Mouse (Mus musculus) MEL (cell line): Measurements from ENCODE around the gene Pou6f1. TPM values are rescaled to one million over a fixed set of nuclear protein-coding genes. Genes with fewer than 3 reads are reported as not detected.
A peak's percentile ranks its signal among the peaks of the same experiment; 100 is the strongest.

Experiments
- DNase-seq: peaks from one replicate; pipeline ENCODE4 v3.0.0; 2011; ENCODE audit warnings: low read depth, low spot score
- H3K27ac ChIP-seq: 2 replicates; pipeline ENCODE4 v1.5.1; 2012; ENCODE audit warnings: low read depth, mild to moderate bottlenecking, control low read depth, low read length, moderate library complexity; ENCODE audit not compliant: control insufficient read depth
- H3K27me3 ChIP-seq, 2 experiments: fragments of 150-350 bp in 1 of 2; sonication (generic) in 1 of 2; 2 replicates each; pipeline ENCODE4 v1.6.1; 2012; ENCODE audit warnings: low read length in 2 of 2, mild to moderate bottlenecking in 2 of 2, improper control_type of control experiment in 1 of 2, moderate library complexity in 1 of 2; ENCODE audit not compliant: insufficient read depth in 2 of 2, control insufficient read depth in 1 of 2
- H3K36me3 ChIP-seq, 2 experiments: 2 replicates each; pipeline ENCODE4 v1.6.1; 2012 to 2014; ENCODE audit warnings: low read length in 2 of 2, improper control_type of control experiment in 1 of 2, inconsistent platforms in 1 of 2, mild to moderate bottlenecking in 1 of 2; ENCODE audit not compliant: insufficient read depth in 2 of 2, control insufficient read depth in 1 of 2
- H3K4me1 ChIP-seq, 2 experiments: fragments of 150-350 bp in 1 of 2; sonication (generic) in 1 of 2; 2 replicates each; pipeline ENCODE4 v1.6.1; 2012; ENCODE audit warnings: low read length in 2 of 2, improper control_type of control experiment in 1 of 2, mild to moderate bottlenecking in 1 of 2; ENCODE audit not compliant: insufficient read depth in 2 of 2, control insufficient read depth in 1 of 2
- H3K4me3 ChIP-seq, 2 experiments: fragments of 150-350 bp in 1 of 2; sonication (generic) in 1 of 2; 2 replicates each; pipeline ENCODE4 v1.5.1; 2012; ENCODE audit warnings: low read depth in 2 of 2, low read length in 2 of 2, mild to moderate bottlenecking in 2 of 2, moderate library complexity in 2 of 2, control low read depth in 1 of 2, improper control_type of control experiment in 1 of 2; ENCODE audit not compliant: control insufficient read depth in 1 of 2, insufficient read depth in 1 of 2
- H3K79me2 ChIP-seq: 2 replicates; pipeline ENCODE4 v1.6.1; 2012; ENCODE audit warnings: mild to moderate bottlenecking, low read length, moderate library complexity; ENCODE audit not compliant: control insufficient read depth, poor library complexity, insufficient read depth
- H3K9ac ChIP-seq: 2 replicates; pipeline ENCODE4 v1.6.1; 2012; ENCODE audit warnings: low read depth, mild to moderate bottlenecking, control low read depth, low read length, moderate library complexity; ENCODE audit not compliant: control insufficient read depth, poor library complexity, severe bottlenecking
- H3K9me3 ChIP-seq: fragments of 150-350 bp; sonication (generic); replicated peaks from 2 replicates; pipeline ENCODE4 v1.6.1; 2012; ENCODE audit warnings: mild to moderate bottlenecking, low read length, improper control_type of control experiment, moderate library complexity; ENCODE audit not compliant: insufficient read depth
- BHLHE40 ChIP-seq: IDR thresholded peaks from 2 replicates; pipeline ENCODE4 v1.6.1; 2012; ENCODE audit warnings: low read depth, mild to moderate bottlenecking, inconsistent platforms, low read length, improper control_type of control experiment, borderline replicate concordance
- CTCF ChIP-seq, 3 experiments: IDR thresholded peaks in 2 of 3; conservative IDR thresholded peaks in 1 of 3; 2 replicates each; pipeline ENCODE4 v1.5.1; 2011 to 2012; ENCODE audit warnings: low read length in 3 of 3, low read depth in 2 of 3, mild to moderate bottlenecking in 2 of 3, improper control_type of control experiment in 1 of 3, inconsistent platforms in 1 of 3, mixed read lengths in 1 of 3, moderate library complexity in 1 of 3; ENCODE audit not compliant: control insufficient read depth in 1 of 3, insufficient read depth in 1 of 3, poor library complexity in 1 of 3, severe bottlenecking in 1 of 3
- ELF1 ChIP-seq: IDR thresholded peaks from 2 replicates; pipeline ENCODE4 v1.6.1; 2014; ENCODE audit warnings: low read depth, mild to moderate bottlenecking, inconsistent platforms, low read length, improper control_type of control experiment, moderate library complexity
- EP300 ChIP-seq, 2 experiments: IDR thresholded peaks; 2 replicates each; pipeline ENCODE4 v1.6.1; 2011; ENCODE audit warnings: improper control_type of control experiment in 2 of 2, low read length in 2 of 2, low read depth in 1 of 2, mild to moderate bottlenecking in 1 of 2
- GATA1 ChIP-seq: IDR thresholded peaks from 2 replicates; pipeline ENCODE4 v1.6.1; 2011; ENCODE audit warnings: low read depth, low read length, improper control_type of control experiment
- HCFC1 ChIP-seq: IDR thresholded peaks from 2 replicates; pipeline ENCODE4 v1.6.1; 2012; ENCODE audit warnings: low read depth, mild to moderate bottlenecking, inconsistent platforms, low read length, improper control_type of control experiment, moderate library complexity
- JUND ChIP-seq: IDR thresholded peaks from 2 replicates; pipeline ENCODE4 v1.6.1; 2011; ENCODE audit warnings: low read depth, mild to moderate bottlenecking, improper control_type of control experiment, low read length
- NRF1 ChIP-seq: IDR thresholded peaks from 2 replicates; pipeline ENCODE4 v1.6.1; 2014; ENCODE audit warnings: low read depth, mild to moderate bottlenecking, inconsistent platforms, low read length, improper control_type of control experiment, moderate library complexity; ENCODE audit not compliant: poor library complexity, insufficient read depth, severe bottlenecking
- POLR2A ChIP-seq, 2 experiments: IDR thresholded peaks; 2 replicates each; pipeline ENCODE4 v1.6.1; 2011 to 2012; ENCODE audit warnings: low read length in 2 of 2, mild to moderate bottlenecking in 2 of 2, control low read depth in 1 of 2, improper control_type of control experiment in 1 of 2, low read depth in 1 of 2, moderate library complexity in 1 of 2; ENCODE audit not compliant: control insufficient read depth in 1 of 2, insufficient read depth in 1 of 2, poor library complexity in 1 of 2
- POLR2AphosphoS2 ChIP-seq: IDR thresholded peaks from 2 replicates; pipeline ENCODE4 v1.6.1; 2011; ENCODE audit warnings: low read length, improper control_type of control experiment
- SIN3A ChIP-seq: IDR thresholded peaks from 2 replicates; pipeline ENCODE4 v1.6.1; 2012; ENCODE audit warnings: low read length, improper control_type of control experiment, inconsistent platforms
- TAL1 ChIP-seq: IDR thresholded peaks from 2 replicates; pipeline ENCODE4 v1.6.1; 2012; ENCODE audit warnings: mild to moderate bottlenecking, inconsistent platforms, low read length, moderate library complexity, mixed read lengths
- TCF12 ChIP-seq: IDR thresholded peaks from 2 replicates; pipeline ENCODE4 v1.6.1; 2014; ENCODE audit warnings: low read depth, mild to moderate bottlenecking, inconsistent platforms, low read length, improper control_type of control experiment, moderate library complexity
- UBTF ChIP-seq: IDR thresholded peaks from 2 replicates; pipeline ENCODE4 v1.6.1; 2012; ENCODE audit warnings: low read depth, mild to moderate bottlenecking, inconsistent platforms, low read length, improper control_type of control experiment, moderate library complexity, borderline replicate concordance; ENCODE audit not compliant: insufficient read depth
- USF1 ChIP-seq: IDR thresholded peaks from 2 replicates; pipeline ENCODE4 v1.6.1; 2014; ENCODE audit warnings: low read depth, mild to moderate bottlenecking, inconsistent platforms, low read length, improper control_type of control experiment, moderate library complexity
- ZKSCAN1 ChIP-seq: IDR thresholded peaks from 2 replicates; pipeline ENCODE4 v1.6.1; 2012; ENCODE audit warnings: low read depth, mild to moderate bottlenecking, inconsistent platforms, low read length, improper control_type of control experiment, moderate library complexity
- polyA plus RNA-seq, 2 experiments: library from polyadenylated mRNA; stranded (reverse) in 1 of 2; unstranded in 1 of 2; fragments of >175 nt in 1 of 2; fragments of >200 nt in 1 of 2; gene quantifications; 2 replicates each; pipeline versions ENCODE4 v1.2.1 to v1.2.4; 2012; ENCODE audit warnings: low replicate concordance in 2 of 2, low read depth in 1 of 2; ENCODE audit not compliant: insufficient read length in 2 of 2, insufficient read depth in 1 of 2, missing spikeins in 1 of 2
- total RNA-seq: library from RNA; depleted of rRNA; stranded (reverse); fragments of 300-350 nt; gene quantifications from 2 replicates; pipeline ENCODE4 v1.2.3, GENCODE M21; 2012; rRNA removed

The Pou6f1 gene
- total RNA-seq (0.46 and 0.59 TPM in 2 replicates), polyA plus RNA-seq (1 to 10 TPM in 1 of 2 experiments, not detected in 1; 2.5 TPM)

GRCm38 (mm10) chr15:100599276-100600046 is at the start of gene Pou6f1:
Gene Pou6f1 (minus strand): TSS chr15:100599984.
- H3K4me1 ChIP-seq, result peaks cover 4 to 11% of the 10 kb centered on the region in 2 experiments
- H3K36me3 ChIP-seq, result peaks cover 0 to 6% of the 10 kb centered on the region in 2 experiments; a peak in 1 of 4 replicates
- no peak within 1 kb of the TSS for H3K27ac ChIP-seq
- H3K79me2 ChIP-seq, result no peaks in the 10 kb centered on the region; the same call in 1 of the 2 replicates
- peak; percentile 54 for DNase-seq
- TF ChIP-seq POLR2A (IDR thresholded peaks at IDR 0.05; ENCODE audit: control insufficient read depth in 1 of 2, insufficient read depth in 1 of 2, low read depth in 1 of 2, low read length in 2 of 2, poor library complexity in 1 of 2) (0 out of 4 replicates have a peak, but pooled peaks of 1 of the 2 experiments have one; percentile 11), SIN3A (peak; percentile 67), ZKSCAN1 (no peak), ELF1 (no peak), USF1 (no peak), GATA1 (no peak), JUND (no peak), NRF1 (no peak), POLR2AphosphoS2 (no peak), UBTF (0 out of 2 replicates have a peak, but pooled peaks have one; percentile 65)
- peaks cover 0 to 4% of the 10 kb centered on the region in 2 experiments; a peak in 2 of 4 replicates for H3K27me3 ChIP-seq
- H3K9me3 ChIP-seq, result no peaks in the 10 kb centered on the region
- peak within 1 kb of the TSS; percentile 60 to 96 for H3K4me3 ChIP-seq
- peak within 1 kb of the TSS; percentile 65 for H3K9ac ChIP-seq

GRCm38 (mm10) chr15:100646161-100646560 is 46.4 kb upstream of the Pou6f1 start:
- no peak overlapping the region for H3K9ac ChIP-seq
- H3K36me3 ChIP-seq, result peaks cover 0 to 25% of the 10 kb centered on the region in 2 experiments; a peak in 2 of 4 replicates
- H3K79me2 ChIP-seq, result no peaks in the 10 kb centered on the region
- no peaks in the 10 kb centered on the region for H3K9me3 ChIP-seq
- no peak for DNase-seq
- H3K27ac ChIP-seq, result no peak overlapping the region
- no peaks in the 10 kb centered on the region for H3K4me1 ChIP-seq
- TF ChIP-seq POLR2AphosphoS2 (no peak), TAL1 (no peak), EP300 (IDR thresholded peaks at IDR 0.05; ENCODE audit: low read depth in 1 of 2, low read length in 2 of 2) (no peak), HCFC1 (no peak), BHLHE40 (no peak), GATA1 (no peak), JUND (no peak), USF1 (no peak), CTCF (IDR thresholded peaks at IDR 0.05 in 2 of 3, conservative IDR thresholded peaks at IDR 0.05 in 1 of 3; ENCODE audit: control insufficient read depth in 1 of 3, insufficient read depth in 1 of 3, low read depth in 2 of 3, low read length in 3 of 3, poor library complexity in 1 of 3, severe bottlenecking in 1 of 3) (no peak), POLR2A (IDR thresholded peaks at IDR 0.05; ENCODE audit: control insufficient read depth in 1 of 2, insufficient read depth in 1 of 2, low read depth in 1 of 2, low read length in 2 of 2, poor library complexity in 1 of 2) (no peak), TCF12 (no peak)
- no peak overlapping the region for H3K4me3 ChIP-seq
- H3K27me3 ChIP-seq, result no peaks in the 10 kb centered on the region
